Mouse (Mus musculus) hindbrain, embryonic 16.5 days (tissue): Measurements from ENCODE around the gene Snx32. TPM values are rescaled to one million over a fixed set of nuclear protein-coding genes. Genes with fewer than 3 reads are reported as not detected.
A peak's percentile ranks its signal among the peaks of the same experiment; 100 is the strongest.

Source experiments
- ATAC-seq: fragments of 200-750 bp; cut with Nextera tagmentation; 2 replicates; pipeline ENCODE4 v1.8.0; 2017; ENCODE audit warnings: moderate TSS enrichment, moderate library complexity
- H3K27ac ChIP-seq: fragments of 300-500 bp; sonication (generic); 2 replicates; pipeline ENCODE4 v1.5.1; 2014; ENCODE audit warnings: low read depth, mild to moderate bottlenecking, control low read depth, low read length, moderate library complexity
- H3K27me3 ChIP-seq: fragments of 300-500 bp; sonication (generic); replicated peaks from 2 replicates; pipeline ENCODE4 v1.6.1; 2014; ENCODE audit warnings: low read length; ENCODE audit not compliant: control insufficient read depth, insufficient read depth
- H3K36me3 ChIP-seq: fragments of 300-500 bp; sonication (generic); 2 replicates; pipeline ENCODE4 v1.6.1; 2014; ENCODE audit warnings: mild to moderate bottlenecking, low read length, moderate library complexity, mixed read lengths; ENCODE audit not compliant: control insufficient read depth, insufficient read depth
- H3K4me1 ChIP-seq: fragments of 300-500 bp; sonication (generic); 2 replicates; pipeline ENCODE4 v1.6.1; 2014; ENCODE audit warnings: low read depth, low read length; ENCODE audit not compliant: control insufficient read depth, insufficient read depth
- H3K4me2 ChIP-seq: fragments of 300-500 bp; sonication (generic); 2 replicates; pipeline ENCODE4 v1.6.1; 2014; ENCODE audit warnings: mild to moderate bottlenecking, low read length, control low read depth, moderate library complexity
- H3K4me3 ChIP-seq: fragments of 300-500 bp; sonication (generic); 2 replicates; pipeline ENCODE4 v1.5.1; 2014; ENCODE audit warnings: mild to moderate bottlenecking, low read length, control low read depth, moderate library complexity
- H3K9ac ChIP-seq: fragments of 300-500 bp; sonication (generic); 2 replicates; pipeline ENCODE4 v1.6.1; 2014; ENCODE audit warnings: low read depth, mild to moderate bottlenecking, control low read depth, low read length, moderate library complexity
- H3K9me3 ChIP-seq: fragments of 300-500 bp; sonication (generic); 2 replicates; pipeline ENCODE4 v1.6.1; 2014; ENCODE audit warnings: mild to moderate bottlenecking, low read length, moderate library complexity; ENCODE audit not compliant: control insufficient read depth
- WGBS: fragments of 180-500 bp; shearing (Covaris S2); extraction: QIAGEN DNeasy Blood & Tissue Kit; methylation state at CpG from one replicate; pipeline ENCODE4 v1.1.7; 2014; 5-methylcytosine and 5-hydroxymethylcytosine counted together
- polyA plus RNA-seq: library from polyadenylated mRNA; unstranded; fragments of >200 nt; fragmentation: Nextera tagmentation; extraction: Ambion mirVana; gene quantifications from 2 replicates; pipeline ENCODE4 v1.2.1, GENCODE M21; 2015

Snx32 gene
- polyA plus RNA-seq: 92.7 and 101 TPM in 2 replicates

- peak within 1 kb of the TSS; percentile 51 for H3K4me3 ChIP-seq
- 1% methylated on average over 47 of the region's 47 CpGs for WGBS
- H3K36me3 ChIP-seq: no peaks in the 10 kb centered on the region
- H3K27ac ChIP-seq: peak within 1 kb of the TSS; percentile 51
- H3K4me1 ChIP-seq: peaks cover 20% of the 10 kb centered on the region
- peak within 1 kb of the TSS; percentile 71 for H3K9ac ChIP-seq
- H3K9me3 ChIP-seq: no peaks in the 10 kb centered on the region
- H3K27me3 ChIP-seq: no peaks in the 10 kb centered on the region
- peak within 1 kb of the TSS; percentile 56 for H3K4me2 ChIP-seq
- ATAC-seq: peak; percentile 100
Observed at GRCm38 (mm10) chr19:5510031-5511026, at the start of gene Snx32. Gene Snx32 (minus strand): TSS chr19:5510538.

- peak overlapping the region; percentile 3 for H3K9ac ChIP-seq
- H3K4me3 ChIP-seq: peak overlapping the region; percentile 40
- no peaks in the 10 kb centered on the region for H3K9me3 ChIP-seq
- no peak for ATAC-seq
- H3K4me2 ChIP-seq: peak overlapping the region; percentile 70
- H3K4me1 ChIP-seq: peaks cover 15% of the 10 kb centered on the region
- no peaks in the 10 kb centered on the region for H3K36me3 ChIP-seq
- WGBS: under 1% methylated on average over 69 of the region's 69 CpGs
- H3K27ac ChIP-seq: no peak overlapping the region
- peaks cover 66% of the 10 kb centered on the region for H3K27me3 ChIP-seq
Observed at GRCm38 (mm10) chr19:5559631-5560456, 49.5 kb upstream of the Snx32 start.

- H3K27me3 ChIP-seq: peaks cover 61% of the 10 kb centered on the region
- H3K9me3 ChIP-seq: no peaks in the 10 kb centered on the region
- H3K9ac ChIP-seq: no peak overlapping the region
- peaks cover 15% of the 10 kb centered on the region for H3K4me1 ChIP-seq
- no peak overlapping the region for H3K4me2 ChIP-seq
- no peak for ATAC-seq
- 17% methylated on average over 8 of the region's 8 CpGs for WGBS
- no peak overlapping the region for H3K27ac ChIP-seq
- H3K4me3 ChIP-seq: no peak overlapping the region
- no peaks in the 10 kb centered on the region for H3K36me3 ChIP-seq
Observed at GRCm38 (mm10) chr19:5559229-5559628, 48.9 kb upstream of the Snx32 start.

GRCm38 (mm10) chr19:5558770-5559169, 48.4 kb upstream of the Snx32 start:
- Histone ChIP-seq H3K36me3 (no peaks in the 10 kb centered on the region), H3K9me3 (no peaks in the 10 kb centered on the region), H3K4me2 (no peak overlapping the region), H3K27ac (no peak overlapping the region), H3K9ac (no peak overlapping the region), H3K4me3 (no peak overlapping the region), H3K27me3 (peaks cover 57% of the 10 kb centered on the region), H3K4me1 (peaks cover 15% of the 10 kb centered on the region)
- ATAC-seq: no peak
- WGBS: 49% methylated on average over 8 of the region's 8 CpGs

- H3K36me3 ChIP-seq: no peaks in the 10 kb centered on the region
- WGBS: 46% methylated on average over 7 of the region's 7 CpGs
- no peak overlapping the region for H3K4me3 ChIP-seq
- H3K27ac ChIP-seq: no peak overlapping the region
- H3K4me1 ChIP-seq: peaks cover 15% of the 10 kb centered on the region
- H3K4me2 ChIP-seq: no peak overlapping the region
- no peak overlapping the region for H3K9ac ChIP-seq
- H3K27me3 ChIP-seq: peaks cover 56% of the 10 kb centered on the region
- no peaks in the 10 kb centered on the region for H3K9me3 ChIP-seq
- ATAC-seq: no peak
Observed at GRCm38 (mm10) chr19:5558169-5558568, 47.8 kb upstream of the Snx32 start.

GRCm38 (mm10) chr19:5554212-5554611, 43.9 kb upstream of the Snx32 start:
- no peak overlapping the region for H3K4me3 ChIP-seq
- no peaks in the 10 kb centered on the region for H3K36me3 ChIP-seq
- H3K9ac ChIP-seq: no peak overlapping the region
- WGBS: 82% methylated on average over 14 of the region's 14 CpGs
- H3K4me2 ChIP-seq: no peak overlapping the region
- ATAC-seq: no peak
- peaks cover 24% of the 10 kb centered on the region for H3K27me3 ChIP-seq
- H3K27ac ChIP-seq: no peak overlapping the region
- no peaks in the 10 kb centered on the region for H3K9me3 ChIP-seq
- H3K4me1 ChIP-seq: no peaks in the 10 kb centered on the region

GRCm38 (mm10) chr19:5553802-5554201, 43.5 kb upstream of the Snx32 start:
- H3K4me3 ChIP-seq: no peak overlapping the region
- ATAC-seq: no peak
- 67% methylated on average over 8 of the region's 8 CpGs for WGBS
- no peaks in the 10 kb centered on the region for H3K9me3 ChIP-seq
- H3K27me3 ChIP-seq: peaks cover 20% of the 10 kb centered on the region
- H3K4me1 ChIP-seq: no peaks in the 10 kb centered on the region
- H3K27ac ChIP-seq: no peak overlapping the region
- H3K4me2 ChIP-seq: no peak overlapping the region
- no peak overlapping the region for H3K9ac ChIP-seq
- H3K36me3 ChIP-seq: no peaks in the 10 kb centered on the region

GRCm38 (mm10) chr19:5547471-5548056, 37.2 kb upstream of the Snx32 start:
- H3K9ac ChIP-seq: no peak overlapping the region
- H3K36me3 ChIP-seq: no peaks in the 10 kb centered on the region
- H3K9me3 ChIP-seq: no peaks in the 10 kb centered on the region
- no peak overlapping the region for H3K4me2 ChIP-seq
- H3K4me1 ChIP-seq: no peaks in the 10 kb centered on the region
- 78% methylated on average over 4 of the region's 4 CpGs for WGBS
- ATAC-seq: no peak
- H3K4me3 ChIP-seq: no peak overlapping the region
- H3K27ac ChIP-seq: no peak overlapping the region
- no peaks in the 10 kb centered on the region for H3K27me3 ChIP-seq
